Mouse (Mus musculus): ENCODE measurements at regions not wholly inside any gene's neighbourhood (a gene's known extent, or its start where the extent isn't known, plus 50 kb on each side); places are given as distances from the start of the nearest gene placed in this dataset.
A peak's percentile ranks its signal among the peaks of the same experiment; 100 is the strongest.

DNA sequence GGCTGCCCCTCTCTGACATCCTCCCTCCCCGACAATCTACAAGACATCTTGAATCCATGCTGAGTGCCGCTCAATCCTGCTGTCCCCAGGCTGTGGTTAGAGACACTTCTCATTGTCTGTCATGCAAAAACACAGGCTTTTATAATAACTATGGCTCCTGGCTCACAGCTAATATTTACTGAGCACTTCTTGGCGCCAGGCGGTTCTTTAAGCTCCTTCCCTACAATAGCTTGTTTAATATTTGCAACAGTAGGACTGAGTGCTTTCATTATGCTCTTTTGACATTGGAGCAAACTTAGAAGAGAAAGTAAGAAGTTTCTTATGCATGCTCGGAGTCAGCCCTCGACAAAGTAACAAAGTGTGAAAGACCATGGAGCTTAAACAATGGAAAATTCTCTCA lies 151.6 kb upstream of the Irx6 start:
- DNase-seq (ENCODE audit: low read depth): no peak
- TF ChIP-seq POLR2A (IDR thresholded peaks at IDR 0.05; ENCODE audit: borderline replicate concordance, extremely low read depth, insufficient read depth, insufficient read length, poor library complexity, severe bottlenecking): no peak
- no peak for TF ChIP-seq CTCF (IDR thresholded peaks at IDR 0.05; ENCODE audit: borderline replicate concordance, extremely low read depth, insufficient read depth, insufficient read length)

DNA sequence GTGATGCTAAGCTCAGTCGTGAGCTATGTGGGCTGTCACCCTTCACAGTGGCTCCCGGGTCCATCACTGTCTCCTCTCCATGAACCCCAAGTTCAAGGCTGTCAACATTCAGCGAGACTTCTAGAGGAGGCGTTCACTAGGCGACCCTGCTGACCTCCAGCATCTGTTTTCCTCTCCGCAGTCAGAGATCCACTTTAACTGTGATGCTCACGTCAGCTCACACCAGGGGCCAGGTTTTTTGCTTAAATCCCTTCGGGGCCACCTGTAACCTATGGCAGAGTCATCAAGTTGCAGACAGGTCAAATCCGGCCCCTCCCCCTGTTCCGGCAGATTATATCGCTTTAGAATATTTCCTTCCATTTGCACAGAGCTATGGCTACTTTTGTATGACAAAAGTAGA lies 144.3 kb upstream of the Irx6 start:
- DNase-seq (ENCODE audit: low read depth): no peak
- no peak for TF ChIP-seq POLR2A (IDR thresholded peaks at IDR 0.05; ENCODE audit: borderline replicate concordance, extremely low read depth, insufficient read depth, insufficient read length, poor library complexity, severe bottlenecking)
- TF ChIP-seq CTCF (IDR thresholded peaks at IDR 0.05; ENCODE audit: borderline replicate concordance, extremely low read depth, insufficient read depth, insufficient read length): no peak

DNA sequence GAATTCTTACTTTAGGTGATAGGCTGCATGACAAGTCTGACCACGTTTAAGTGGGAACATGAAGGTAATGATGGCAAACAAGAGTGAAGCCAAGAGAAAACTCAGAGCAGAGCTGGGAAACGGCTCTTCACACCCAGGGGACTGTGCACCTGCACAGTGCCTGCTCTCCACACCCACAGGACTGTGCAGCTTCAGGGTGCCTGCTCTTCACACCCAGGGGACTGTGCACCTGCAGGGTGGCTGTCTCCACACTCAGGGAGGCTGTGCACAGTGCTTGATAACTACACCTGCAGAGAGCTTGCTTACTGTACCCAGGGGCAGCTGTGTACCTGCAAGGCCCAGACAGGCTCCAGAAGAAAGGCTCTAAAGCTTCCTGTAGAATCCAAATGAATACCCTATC lies 133.5 kb upstream of the Irx6 start:
- no peak for DNase-seq (ENCODE audit: low read depth)
- TF ChIP-seq POLR2A (IDR thresholded peaks at IDR 0.05; ENCODE audit: borderline replicate concordance, extremely low read depth, insufficient read depth, insufficient read length, poor library complexity, severe bottlenecking) (no peak), CTCF (IDR thresholded peaks at IDR 0.05; ENCODE audit: borderline replicate concordance, extremely low read depth, insufficient read depth, insufficient read length) (no peak)

DNA sequence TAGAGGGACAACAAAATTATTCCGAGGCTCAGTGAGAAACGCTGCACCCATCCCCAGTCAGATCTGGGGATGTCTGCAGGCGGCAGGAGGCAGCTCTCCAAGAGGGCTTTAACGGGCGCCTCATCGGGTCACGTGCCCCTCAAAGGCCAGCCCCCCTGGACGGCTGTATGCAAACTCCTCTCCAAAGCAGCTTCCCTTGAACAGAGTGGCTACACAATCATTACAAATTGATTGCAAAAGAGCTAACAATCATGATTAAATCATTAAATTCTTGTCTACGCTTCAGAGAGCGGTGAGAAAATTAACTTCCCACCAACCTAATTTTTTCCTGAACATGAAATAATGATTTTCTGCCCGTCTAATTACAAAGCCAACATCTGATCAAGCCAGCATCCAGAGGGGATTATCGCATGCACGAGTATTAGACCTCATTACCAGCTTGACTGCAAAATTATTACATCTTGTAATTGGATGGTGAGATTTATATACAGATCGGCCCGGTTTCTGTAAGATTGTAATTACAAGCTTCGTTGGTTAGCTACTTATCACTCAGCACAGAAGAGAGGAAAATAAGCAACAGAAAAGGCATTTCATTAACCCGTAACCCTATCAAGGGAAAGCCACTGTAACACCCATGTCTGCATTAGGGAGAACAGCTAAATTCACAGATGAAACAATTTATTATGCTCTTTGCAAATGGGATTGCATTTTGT lies 128.6 kb upstream of the Irx6 start:
- TF ChIP-seq POLR2A (IDR thresholded peaks at IDR 0.05; ENCODE audit: borderline replicate concordance, extremely low read depth, insufficient read depth, insufficient read length, poor library complexity, severe bottlenecking): no peak
- no peak for TF ChIP-seq CTCF (IDR thresholded peaks at IDR 0.05; ENCODE audit: borderline replicate concordance, extremely low read depth, insufficient read depth, insufficient read length)
- DNase-seq (ENCODE audit: low read depth): peak; percentile 86

DNA sequence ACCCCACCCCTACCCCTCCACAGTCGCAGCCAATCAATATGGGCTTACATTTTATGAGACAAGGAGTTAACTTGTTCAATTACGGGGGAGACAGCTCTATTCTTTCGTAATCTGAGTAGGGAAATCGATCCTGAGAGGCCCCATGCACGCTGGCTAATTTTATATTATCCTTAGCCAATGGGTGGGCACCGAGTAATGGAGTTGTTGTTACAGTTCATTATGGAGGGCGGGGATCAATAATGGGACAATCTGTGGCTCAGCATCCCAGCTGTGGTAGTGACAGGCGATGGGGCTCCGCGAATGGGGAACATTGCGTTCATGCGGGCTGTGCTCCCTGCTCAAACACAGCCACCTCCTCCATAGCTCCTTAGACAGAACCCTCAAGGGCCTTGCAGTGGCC lies 118.9 kb upstream of the Irx6 start:
- TF ChIP-seq POLR2A (IDR thresholded peaks at IDR 0.05; ENCODE audit: borderline replicate concordance, extremely low read depth, insufficient read depth, insufficient read length, poor library complexity, severe bottlenecking) (no peak), CTCF (IDR thresholded peaks at IDR 0.05; ENCODE audit: borderline replicate concordance, extremely low read depth, insufficient read depth, insufficient read length) (no peak)
- DNase-seq (ENCODE audit: low read depth): peak; percentile 16

DNA sequence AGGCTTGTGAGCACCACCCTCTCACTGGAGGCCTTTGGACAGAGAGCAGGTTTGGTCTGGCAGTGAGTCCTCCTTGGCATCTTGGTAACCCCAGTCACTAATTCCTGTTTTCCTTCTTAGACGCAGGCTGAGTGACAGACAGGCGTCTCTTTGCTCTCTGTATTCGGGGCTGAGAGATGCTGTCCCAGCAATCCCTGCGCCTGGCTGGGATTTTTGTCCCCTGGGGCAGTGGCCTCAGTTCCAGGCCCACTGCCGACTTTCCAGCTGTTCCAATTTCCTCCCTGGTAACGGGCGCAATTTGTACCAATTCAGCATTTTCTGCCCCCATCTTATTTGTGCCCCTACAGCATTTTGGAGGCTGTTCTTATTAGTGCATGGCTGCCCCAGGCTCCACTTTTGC lies 118.5 kb upstream of the Irx6 start:
- DNase-seq (ENCODE audit: low read depth): peak; percentile 14
- TF ChIP-seq CTCF (IDR thresholded peaks at IDR 0.05; ENCODE audit: borderline replicate concordance, extremely low read depth, insufficient read depth, insufficient read length) (no peak), POLR2A (IDR thresholded peaks at IDR 0.05; ENCODE audit: borderline replicate concordance, extremely low read depth, insufficient read depth, insufficient read length, poor library complexity, severe bottlenecking) (no peak)

DNA sequence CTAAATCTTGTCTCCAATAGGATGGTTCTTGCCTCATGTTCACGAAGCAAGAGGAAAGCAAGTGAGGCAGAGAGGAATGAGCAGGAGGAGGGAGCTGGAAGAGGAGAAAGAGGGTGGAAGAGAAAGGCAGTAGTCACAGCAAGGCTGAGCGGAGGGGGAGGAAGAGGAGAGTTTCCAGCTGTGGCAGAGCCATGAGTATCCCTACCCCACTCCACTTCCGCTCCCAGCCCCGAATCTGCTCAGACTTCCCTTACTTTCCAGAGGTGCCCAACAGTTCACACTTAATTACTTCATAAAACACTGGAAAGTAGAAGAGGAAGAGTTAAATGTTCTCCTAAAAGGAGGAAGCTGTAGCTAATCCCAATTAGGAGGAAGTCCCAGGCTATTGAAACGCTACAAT lies 111.6 kb upstream of the Irx6 start:
- no peak for DNase-seq (ENCODE audit: low read depth)
- no peak for TF ChIP-seq CTCF (IDR thresholded peaks at IDR 0.05; ENCODE audit: borderline replicate concordance, extremely low read depth, insufficient read depth, insufficient read length)
- TF ChIP-seq POLR2A (IDR thresholded peaks at IDR 0.05; ENCODE audit: borderline replicate concordance, extremely low read depth, insufficient read depth, insufficient read length, poor library complexity, severe bottlenecking): no peak

DNA sequence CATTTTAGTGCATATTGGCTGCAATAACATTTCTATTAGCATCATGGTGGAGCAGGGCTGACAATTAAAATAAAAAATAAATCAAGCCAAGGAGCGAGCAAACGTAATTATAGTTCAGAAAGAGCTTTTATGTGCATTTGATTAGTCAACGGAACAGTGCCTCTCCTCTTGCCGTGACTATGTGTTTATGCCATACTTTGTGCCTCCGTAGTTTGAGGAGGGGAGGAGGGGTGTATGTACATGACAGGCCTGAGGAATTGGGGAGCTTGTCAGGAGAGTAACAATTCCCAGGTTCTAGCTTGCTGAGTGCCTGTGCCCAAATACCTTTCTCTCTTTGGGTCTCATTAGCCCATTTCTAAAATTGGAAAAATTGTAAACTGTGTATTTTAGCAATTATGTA lies 111.1 kb upstream of the Irx6 start:
- no peak for DNase-seq (ENCODE audit: low read depth)
- no peak for TF ChIP-seq CTCF (IDR thresholded peaks at IDR 0.05; ENCODE audit: borderline replicate concordance, extremely low read depth, insufficient read depth, insufficient read length)
- TF ChIP-seq POLR2A (IDR thresholded peaks at IDR 0.05; ENCODE audit: borderline replicate concordance, extremely low read depth, insufficient read depth, insufficient read length, poor library complexity, severe bottlenecking): no peak

DNA sequence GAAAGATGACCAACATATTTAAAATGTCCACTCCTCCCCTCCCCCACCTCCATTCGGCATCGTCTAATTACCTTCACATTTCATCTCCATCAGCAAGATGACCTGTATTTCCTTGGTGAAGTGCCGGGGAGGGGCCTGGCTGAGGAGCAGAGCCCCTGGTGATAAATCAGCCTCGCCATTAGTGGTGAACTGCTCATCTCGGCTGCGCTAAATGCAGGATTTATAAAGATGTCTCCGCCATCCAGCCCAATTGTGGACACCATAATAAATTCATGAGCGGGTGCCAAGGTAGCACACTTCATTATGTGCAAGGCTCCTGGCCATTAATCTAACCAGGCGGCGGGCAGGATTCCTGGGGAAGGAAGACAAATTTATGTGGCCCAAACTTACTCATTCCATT lies 104.4 kb upstream of the Irx6 start:
- peak; percentile 34 for DNase-seq (ENCODE audit: low read depth)
- TF ChIP-seq POLR2A (IDR thresholded peaks at IDR 0.05; ENCODE audit: borderline replicate concordance, extremely low read depth, insufficient read depth, insufficient read length, poor library complexity, severe bottlenecking): no peak
- no peak for TF ChIP-seq CTCF (IDR thresholded peaks at IDR 0.05; ENCODE audit: borderline replicate concordance, extremely low read depth, insufficient read depth, insufficient read length)

DNA sequence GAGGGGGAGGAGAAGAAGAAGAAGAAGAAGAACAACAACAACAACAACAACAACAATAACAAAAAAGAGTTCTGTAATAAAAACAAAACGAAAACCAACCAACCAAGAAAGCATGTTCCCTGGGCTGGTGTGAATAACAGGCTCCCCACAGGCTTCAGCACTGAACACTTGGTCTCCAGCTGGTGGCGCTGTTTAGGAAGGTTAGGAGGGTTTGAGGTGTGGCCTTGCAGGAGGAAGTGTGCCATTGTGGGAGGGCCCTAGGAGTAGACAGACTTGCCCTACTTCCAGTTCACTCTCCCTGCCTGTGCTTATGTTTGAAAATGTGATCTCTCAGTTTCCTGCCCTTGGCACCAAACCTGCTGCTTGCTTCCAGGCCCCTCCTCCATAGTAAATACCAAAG lies 94.6 kb upstream of the Irx6 start:
- DNase-seq (ENCODE audit: low read depth): peak; percentile 5
- TF ChIP-seq POLR2A (IDR thresholded peaks at IDR 0.05; ENCODE audit: borderline replicate concordance, extremely low read depth, insufficient read depth, insufficient read length, poor library complexity, severe bottlenecking) (no peak), CTCF (IDR thresholded peaks at IDR 0.05; ENCODE audit: borderline replicate concordance, extremely low read depth, insufficient read depth, insufficient read length) (no peak)

DNA sequence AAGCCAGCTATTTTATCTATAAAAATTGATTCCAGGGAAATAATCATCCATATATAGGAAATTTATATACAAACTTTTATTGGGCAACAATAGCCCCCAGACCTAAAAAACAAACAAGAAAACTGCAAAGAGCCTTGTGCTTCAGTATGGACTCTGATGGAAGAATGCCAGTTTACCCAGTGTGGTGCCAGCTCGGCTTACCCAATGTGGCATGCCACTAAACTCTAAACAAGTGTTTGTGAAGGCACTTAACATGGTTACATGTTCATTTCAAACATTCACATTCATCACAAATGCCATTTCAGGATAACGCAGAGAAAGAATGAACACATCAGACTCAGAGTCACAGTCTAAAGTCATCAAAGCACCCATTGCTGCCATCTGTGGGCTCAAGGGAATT lies 93.0 kb upstream of the Irx6 start:
- TF ChIP-seq CTCF (IDR thresholded peaks at IDR 0.05; ENCODE audit: borderline replicate concordance, extremely low read depth, insufficient read depth, insufficient read length) (no peak), POLR2A (IDR thresholded peaks at IDR 0.05; ENCODE audit: borderline replicate concordance, extremely low read depth, insufficient read depth, insufficient read length, poor library complexity, severe bottlenecking) (no peak)
- no peak for DNase-seq (ENCODE audit: low read depth)

DNA sequence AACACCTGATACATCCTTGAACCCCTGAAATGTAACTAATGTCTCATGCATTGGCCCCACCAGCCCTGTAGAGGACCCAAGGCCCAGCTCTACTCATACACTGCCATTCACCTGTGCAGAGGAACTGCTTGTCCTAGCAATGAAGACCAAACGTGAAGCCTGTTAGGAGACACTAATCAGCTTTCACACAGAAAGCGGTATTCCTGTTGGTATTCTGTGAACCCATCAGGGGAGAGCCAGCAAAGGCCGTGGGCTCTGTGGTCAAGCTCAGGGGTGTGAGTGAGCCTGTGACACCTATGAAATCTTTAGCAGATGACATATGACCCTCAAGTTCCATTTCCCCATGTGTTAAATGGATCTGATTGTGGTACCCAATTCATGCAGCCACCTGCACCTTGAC lies 73.3 kb upstream of the Irx6 start:
- TF ChIP-seq POLR2A (IDR thresholded peaks at IDR 0.05; ENCODE audit: borderline replicate concordance, extremely low read depth, insufficient read depth, insufficient read length, poor library complexity, severe bottlenecking) (no peak), CTCF (IDR thresholded peaks at IDR 0.05; ENCODE audit: borderline replicate concordance, extremely low read depth, insufficient read depth, insufficient read length) (no peak)
- no peak for DNase-seq (ENCODE audit: low read depth)

Data from brain, embryonic 14.5 days (tissue).